Mouse (Mus musculus): ENCODE results near the gene Wdr20.

- TF ChIP-seq CHD2 (IDR thresholded peaks at IDR 0.05; ENCODE audit: low read length) = no peak
- no peak for TF ChIP-seq CTCF (IDR thresholded peaks at IDR 0.05 in 2 of 3, conservative IDR thresholded peaks at IDR 0.05 in 1 of 3; ENCODE audit: control insufficient read depth in 1 of 3, insufficient read depth in 1 of 3, low read depth in 2 of 3, low read length in 3 of 3, poor library complexity in 1 of 3, severe bottlenecking in 1 of 3)
- TF ChIP-seq SIN3A (IDR thresholded peaks at IDR 0.05; ENCODE audit: low read length) = no peak
- no peak for TF ChIP-seq POLR2A (IDR thresholded peaks at IDR 0.05; ENCODE audit: control insufficient read depth in 1 of 2, insufficient read depth in 1 of 2, low read depth in 1 of 2, low read length in 2 of 2, poor library complexity in 1 of 2)
- TF ChIP-seq USF2 (IDR thresholded peaks at IDR 0.05; ENCODE audit: borderline replicate concordance in 1 of 2, insufficient read depth in 1 of 2, low read depth in 1 of 2, low read length in 2 of 2) = no peak
- TF ChIP-seq MAX (IDR thresholded peaks at IDR 0.05; ENCODE audit: low read length) = no peak
These were observed 57.3 kb downstream of the Wdr20 start for GRCm38 (mm10) chr12:110795035-110795434.

Measured in MEL (cell line).